Mouse (Mus musculus): ENCODE results near the gene Map3k14.

The Map3k14 gene

GRCm38 (mm10) chr11:103173771-103174344 is 93.4 kb downstream of the Map3k14 start:
- peak; percentile 60 to 61 for DNase-seq

- DNase-seq = no peak
Measured at GRCm38 (mm10) chr11:103173041-103173770, 94.1 kb downstream of the Map3k14 start.

GRCm38 (mm10) chr11:103172392-103173040 is 94.8 kb downstream of the Map3k14 start:
- no peak for DNase-seq

DNA sequence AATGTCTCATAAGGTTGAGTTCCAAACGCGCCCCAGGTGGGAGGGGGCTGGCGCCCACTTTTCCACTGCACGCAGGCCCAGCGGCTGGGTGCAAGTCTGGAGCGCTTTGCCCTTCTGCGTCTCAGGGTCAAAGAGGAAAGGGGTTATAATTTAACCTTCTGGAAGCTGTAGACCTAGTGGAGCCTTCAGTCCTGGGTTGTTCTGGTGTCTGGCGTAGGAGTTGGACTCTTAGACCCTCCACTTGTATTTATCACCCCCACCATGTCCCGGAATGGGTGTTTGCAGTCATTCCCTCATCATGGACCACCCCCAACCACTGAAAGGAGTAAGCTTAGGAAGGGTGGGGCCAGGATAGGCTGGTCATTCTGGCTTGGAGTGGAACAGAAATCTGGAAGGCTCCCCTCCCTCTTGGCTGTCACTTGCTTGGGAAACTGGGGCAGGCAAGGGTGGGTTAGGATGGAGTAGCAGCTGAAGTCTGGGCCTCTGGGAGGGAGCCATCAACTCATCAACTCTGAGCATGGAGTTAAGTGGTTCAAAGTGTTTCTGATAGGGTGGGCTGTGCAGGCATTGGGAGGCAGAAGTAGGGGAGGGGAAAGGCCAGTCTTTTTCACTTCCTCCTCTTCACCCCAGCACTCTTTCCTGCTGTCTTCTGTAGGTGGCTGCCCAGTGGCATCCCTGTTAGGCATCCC is 95.4 kb downstream of the Map3k14 start:
- DNase-seq = peak; percentile 75 to 88

DNA sequence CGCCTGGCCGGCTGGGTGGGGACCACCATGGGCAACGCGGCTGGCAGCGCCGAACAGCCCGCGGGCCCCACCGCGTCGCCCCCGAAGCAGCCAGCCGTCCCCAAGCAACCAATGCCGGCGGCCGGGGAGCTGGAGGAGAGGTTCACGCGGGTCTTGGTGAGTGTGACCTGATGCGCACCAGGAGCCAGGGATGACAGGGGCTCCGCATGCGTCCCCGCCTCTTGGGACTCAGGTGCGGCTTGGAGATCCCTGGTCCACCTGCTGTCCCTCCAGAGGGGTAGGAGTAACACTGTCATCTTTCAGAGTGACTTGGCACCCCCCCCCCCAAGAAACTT is 96.0 kb downstream of the Map3k14 start:
- no peak for DNase-seq

DNA sequence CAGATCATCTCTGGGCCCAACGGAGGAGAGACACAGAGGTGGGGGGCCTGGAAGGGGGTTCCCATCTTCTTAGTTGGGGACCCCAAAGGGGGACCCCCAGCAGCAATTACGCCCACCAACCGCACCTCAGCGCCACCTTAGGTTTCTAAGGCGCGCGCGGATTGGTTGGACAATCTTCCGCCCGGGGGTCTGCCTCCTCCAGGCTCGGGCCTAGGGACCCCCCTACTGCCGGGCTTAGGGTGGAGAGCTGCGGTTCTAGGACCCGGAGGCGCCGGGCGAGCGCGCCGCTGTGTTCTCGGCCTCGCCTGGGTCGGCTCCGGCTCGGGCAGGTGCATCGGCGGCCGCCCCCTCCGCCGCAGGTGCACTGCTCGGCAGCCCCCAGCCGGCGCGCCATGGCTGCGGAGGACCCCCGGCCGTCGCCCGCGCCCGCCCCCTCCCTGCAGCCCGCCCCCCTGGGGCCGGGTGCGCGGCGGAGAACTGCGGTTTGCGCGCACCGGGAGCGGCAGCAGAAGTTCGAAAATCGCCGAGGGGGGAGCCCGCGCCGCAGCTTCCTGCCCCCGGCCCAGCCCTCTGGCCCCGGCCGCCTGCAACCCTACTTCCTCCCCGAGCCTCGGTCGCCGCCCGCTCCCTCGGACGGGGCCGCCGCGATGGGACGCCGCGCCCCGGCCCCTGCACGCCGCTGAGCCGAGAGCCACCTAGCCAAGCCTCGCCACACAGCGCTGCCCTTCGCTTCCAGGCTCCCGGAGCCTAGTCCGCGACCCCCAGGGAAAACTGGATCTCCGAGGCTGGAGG is 96.6 kb downstream of the Map3k14 start, which contains the start of gene Fmnl1:
Fmnl1 (plus strand) TSS at position 614 of the 792 bp plus-strand sequence.
- DNase-seq = peak; percentile 59 to 75

GRCm38 (mm10) chr11:103170111-103170493 is 97.2 kb downstream of the Map3k14 start:
- DNase-seq = no peak

Data from kidney, postnatal 36 days (tissue).